Mouse (Mus musculus): Measurements from ENCODE around the gene Ethe1. TPM values are rescaled to one million over a fixed set of nuclear protein-coding genes. Genes with fewer than 3 reads are reported as not detected.

The Ethe1 gene
- total and polyA plus RNA-seq, 3 experiments, result 21.0 to 33.3 TPM; not detected in 1

GRCm38 (mm10) chr7:24638026-24638856 is 50.9 kb downstream of the Ethe1 start:
- Histone ChIP-seq H3K9ac (ENCODE audit: control insufficient read depth, low read depth, low read length, poor library complexity, severe bottlenecking) (no peak overlapping the region), H3K79me2 (ENCODE audit: control insufficient read depth, insufficient read depth, low read length, poor library complexity) (no peaks in the 10 kb centered on the region), H3K4me1 (ENCODE audit: control insufficient read depth in 1 of 2, insufficient read depth in 2 of 2, low read length in 2 of 2) (no peaks in the 10 kb centered on the region), H3K9me3 (replicated peaks; ENCODE audit: insufficient read depth, low read length) (no peaks in the 10 kb centered on the region), H3K27ac (ENCODE audit: control insufficient read depth, low read depth, low read length) (no peak overlapping the region), H3K4me3 (ENCODE audit: control insufficient read depth in 1 of 2, insufficient read depth in 1 of 2, low read depth in 2 of 2, low read length in 2 of 2) (no peak overlapping the region), H3K36me3 (ENCODE audit: control insufficient read depth in 1 of 2, insufficient read depth in 2 of 2, low read length in 2 of 2) (no peaks in the 10 kb centered on the region), H3K27me3 (ENCODE audit: control insufficient read depth in 1 of 2, insufficient read depth in 2 of 2, low read length in 2 of 2) (0 out of 4 replicates have a peak, but pooled peaks cover 0 to under 1% of the 10 kb centered on the region in 2 experiments)
- DNase-seq (ENCODE audit: low read depth, low spot score), result no peak
- TF ChIP-seq CTCF (IDR thresholded peaks at IDR 0.05 in 2 of 3, conservative IDR thresholded peaks at IDR 0.05 in 1 of 3; ENCODE audit: control insufficient read depth in 1 of 3, insufficient read depth in 1 of 3, low read depth in 2 of 3, low read length in 3 of 3, poor library complexity in 1 of 3, severe bottlenecking in 1 of 3), result no peak
- TF ChIP-seq NRF1 (IDR thresholded peaks at IDR 0.05; ENCODE audit: insufficient read depth, low read depth, low read length, poor library complexity, severe bottlenecking), result no peak
- no peak for TF ChIP-seq JUND (IDR thresholded peaks at IDR 0.05; ENCODE audit: low read depth, low read length)
- TF ChIP-seq ETS1 (IDR thresholded peaks at IDR 0.05; ENCODE audit: low read depth, low read length), result no peak
- TF ChIP-seq ZNF384 (IDR thresholded peaks at IDR 0.05; ENCODE audit: low read depth, low read length), result no peak
- TF ChIP-seq KAT2A (conservative IDR thresholded peaks at IDR 0.05; ENCODE audit: low read depth, low read length), result no peak
- no peak for TF ChIP-seq ZKSCAN1 (IDR thresholded peaks at IDR 0.05; ENCODE audit: low read depth, low read length)
- TF ChIP-seq NELFE (IDR thresholded peaks at IDR 0.05; ENCODE audit: low read depth, low read length), result no peak
- TF ChIP-seq POLR2AphosphoS5 (IDR thresholded peaks at IDR 0.05; ENCODE audit: borderline replicate concordance, low read depth, low read length), result no peak
- TF ChIP-seq MEF2A (IDR thresholded peaks at IDR 0.05; ENCODE audit: extremely low read depth, insufficient replicate concordance, low read depth, low read length, poor library complexity, severe bottlenecking), result no peak
- no peak for TF ChIP-seq GATA1 (IDR thresholded peaks at IDR 0.05; ENCODE audit: low read depth, low read length)
- TF ChIP-seq MAFK (IDR thresholded peaks at IDR 0.05; ENCODE audit: borderline replicate concordance, low read depth, low read length), result no peak
- no peak for TF ChIP-seq RAD21 (IDR thresholded peaks at IDR 0.05; ENCODE audit: low read depth, low read length)
- TF ChIP-seq USF1 (IDR thresholded peaks at IDR 0.05; ENCODE audit: low read depth, low read length), result no peak
- no peak for TF ChIP-seq MAZ (IDR thresholded peaks at IDR 0.05; ENCODE audit: low read depth, low read length)
- no peak for TF ChIP-seq USF2 (IDR thresholded peaks at IDR 0.05; ENCODE audit: borderline replicate concordance in 1 of 2, insufficient read depth in 1 of 2, low read depth in 1 of 2, low read length in 2 of 2)
- TF ChIP-seq MXI1 (IDR thresholded peaks at IDR 0.05; ENCODE audit: low read depth, low read length), result no peak
- TF ChIP-seq ELF1 (IDR thresholded peaks at IDR 0.05; ENCODE audit: low read depth, low read length), result no peak

- H3K4me3 ChIP-seq (ENCODE audit: control insufficient read depth in 1 of 2, insufficient read depth in 1 of 2, low read depth in 2 of 2, low read length in 2 of 2), result no peak overlapping the region
- H3K27me3 ChIP-seq (ENCODE audit: control insufficient read depth in 1 of 2, insufficient read depth in 2 of 2, low read length in 2 of 2), result peaks cover 2 to 4% of the 10 kb centered on the region in 2 experiments
- DNase-seq (ENCODE audit: low read depth, low spot score), result no peak
- no peak overlapping the region for H3K27ac ChIP-seq (ENCODE audit: control insufficient read depth, low read depth, low read length)
- no peaks in the 10 kb centered on the region for H3K9me3 ChIP-seq (replicated peaks; ENCODE audit: insufficient read depth, low read length)
- no peaks in the 10 kb centered on the region for H3K36me3 ChIP-seq (ENCODE audit: control insufficient read depth in 1 of 2, insufficient read depth in 2 of 2, low read length in 2 of 2)
- no peaks in the 10 kb centered on the region for H3K4me1 ChIP-seq (ENCODE audit: control insufficient read depth in 1 of 2, insufficient read depth in 2 of 2, low read length in 2 of 2)
- no peak overlapping the region for H3K9ac ChIP-seq (ENCODE audit: control insufficient read depth, low read depth, low read length, poor library complexity, severe bottlenecking)
- H3K79me2 ChIP-seq (ENCODE audit: control insufficient read depth, insufficient read depth, low read length, poor library complexity), result no peaks in the 10 kb centered on the region
- TF ChIP-seq MAFK (IDR thresholded peaks at IDR 0.05; ENCODE audit: borderline replicate concordance, low read depth, low read length) (no peak), SIN3A (IDR thresholded peaks at IDR 0.05; ENCODE audit: low read length) (no peak), ETS1 (IDR thresholded peaks at IDR 0.05; ENCODE audit: low read depth, low read length) (no peak), GABPA (IDR thresholded peaks at IDR 0.05; ENCODE audit: low read depth, low read length) (no peak), ZMIZ1 (IDR thresholded peaks at IDR 0.05; ENCODE audit: low read depth, low read length) (no peak), NRF1 (IDR thresholded peaks at IDR 0.05; ENCODE audit: insufficient read depth, low read depth, low read length, poor library complexity, severe bottlenecking) (no peak), TAL1 (IDR thresholded peaks at IDR 0.05; ENCODE audit: low read length) (no peak), CHD2 (IDR thresholded peaks at IDR 0.05; ENCODE audit: low read length) (no peak), KAT2A (conservative IDR thresholded peaks at IDR 0.05; ENCODE audit: low read depth, low read length) (no peak), GATA1 (IDR thresholded peaks at IDR 0.05; ENCODE audit: low read depth, low read length) (no peak), TBP (IDR thresholded peaks at IDR 0.05; ENCODE audit: low read depth, low read length) (no peak), RAD21 (IDR thresholded peaks at IDR 0.05; ENCODE audit: low read depth, low read length) (no peak), JUND (IDR thresholded peaks at IDR 0.05; ENCODE audit: low read depth, low read length) (no peak), CTCF (IDR thresholded peaks at IDR 0.05 in 2 of 3, conservative IDR thresholded peaks at IDR 0.05 in 1 of 3; ENCODE audit: control insufficient read depth in 1 of 3, insufficient read depth in 1 of 3, low read depth in 2 of 3, low read length in 3 of 3, poor library complexity in 1 of 3, severe bottlenecking in 1 of 3) (no peak), ZKSCAN1 (IDR thresholded peaks at IDR 0.05; ENCODE audit: low read depth, low read length) (no peak), USF2 (IDR thresholded peaks at IDR 0.05; ENCODE audit: borderline replicate concordance in 1 of 2, insufficient read depth in 1 of 2, low read depth in 1 of 2, low read length in 2 of 2) (no peak)
Measured at GRCm38 (mm10) chr7:24640450-24640849, 53.1 kb downstream of the Ethe1 start.

All from MEL (cell line).